Mouse (Mus musculus): ENCODE measurements at regions not wholly inside any gene's neighbourhood (a gene's known extent, or its start where the extent isn't known, plus 50 kb on each side); places are given as distances from the start of the nearest gene placed in this dataset.

- Histone ChIP-seq H3K9me3 (ENCODE audit: low read length) (no peaks in the 10 kb centered on the region), H3K27ac (ENCODE audit: low read depth, low read length) (no peak overlapping the region), H3K4me3 (ENCODE audit: low read depth, low read length) (no peak overlapping the region), H3K4me2 (ENCODE audit: low read depth) (no peak overlapping the region), H3K9ac (no peak overlapping the region), H3K27me3 (ENCODE audit: insufficient read depth, low read length) (no peaks in the 10 kb centered on the region), H3K36me3 (ENCODE audit: insufficient read depth) (no peaks in the 10 kb centered on the region), H3K4me1 (ENCODE audit: insufficient read depth) (no peaks in the 10 kb centered on the region)
- peak; percentile 62 for DNase-seq
- WGBS: 44% methylated on average over 4 of the region's 4 CpGs
- peak; percentile 51; the same call in 1 of the 2 replicates for ATAC-seq
- peak; percentile 65 for TF ChIP-seq CTCF (IDR thresholded peaks at IDR 0.05; ENCODE audit: low read depth)
Observed at GRCm38 (mm10) chr16:62562051-62562450, 224.6 kb downstream of the Nsun3 start.

- WGBS: 79% methylated on average over 2 of the region's 2 CpGs
- Histone ChIP-seq H3K4me3 (ENCODE audit: low read depth, low read length) (no peak overlapping the region), H3K9ac (no peak overlapping the region), H3K27me3 (ENCODE audit: insufficient read depth, low read length) (no peaks in the 10 kb centered on the region), H3K4me2 (ENCODE audit: low read depth) (no peak overlapping the region), H3K27ac (ENCODE audit: low read depth, low read length) (no peak overlapping the region), H3K9me3 (ENCODE audit: low read length) (no peaks in the 10 kb centered on the region), H3K36me3 (ENCODE audit: insufficient read depth) (no peaks in the 10 kb centered on the region), H3K4me1 (ENCODE audit: insufficient read depth) (no peaks in the 10 kb centered on the region)
- TF ChIP-seq CTCF (IDR thresholded peaks at IDR 0.05; ENCODE audit: low read depth): peak; percentile 47
- no peak for DNase-seq
- no peak for ATAC-seq
Observed at GRCm38 (mm10) chr16:62543156-62543555, 243.5 kb downstream of the Nsun3 start.

GRCm38 (mm10) chr16:62537730-62538479, 248.7 kb downstream of the Nsun3 start:
- Histone ChIP-seq H3K27ac (ENCODE audit: low read depth, low read length) (no peak overlapping the region), H3K4me2 (ENCODE audit: low read depth) (no peak overlapping the region), H3K4me1 (ENCODE audit: insufficient read depth) (no peaks in the 10 kb centered on the region), H3K27me3 (ENCODE audit: insufficient read depth, low read length) (no peaks in the 10 kb centered on the region), H3K9ac (no peak overlapping the region), H3K36me3 (ENCODE audit: insufficient read depth) (no peaks in the 10 kb centered on the region), H3K4me3 (ENCODE audit: low read depth, low read length) (no peak overlapping the region), H3K9me3 (ENCODE audit: low read length) (no peaks in the 10 kb centered on the region)
- TF ChIP-seq CTCF (IDR thresholded peaks at IDR 0.05; ENCODE audit: low read depth): no peak
- peak; percentile 15 for DNase-seq
- peak; percentile 85; the same call in 1 of the 2 replicates for ATAC-seq
- 38% methylated on average over 7 of the region's 7 CpGs for WGBS

GRCm38 (mm10) chr16:62509321-62509720, 277.3 kb downstream of the Nsun3 start:
- ATAC-seq (no peak), DNase-seq (no peak)
- no peak for TF ChIP-seq CTCF (IDR thresholded peaks at IDR 0.05; ENCODE audit: low read depth)
- WGBS: 70% methylated on average over 1 of the region's 1 CpGs
- Histone ChIP-seq H3K4me1 (ENCODE audit: insufficient read depth) (no peaks in the 10 kb centered on the region), H3K27ac (ENCODE audit: low read depth, low read length) (no peak overlapping the region), H3K9me3 (ENCODE audit: low read length) (no peaks in the 10 kb centered on the region), H3K4me2 (ENCODE audit: low read depth) (no peak overlapping the region), H3K36me3 (ENCODE audit: insufficient read depth) (no peaks in the 10 kb centered on the region), H3K9ac (no peak overlapping the region), H3K4me3 (ENCODE audit: low read depth, low read length) (no peak overlapping the region), H3K27me3 (ENCODE audit: insufficient read depth, low read length) (no peaks in the 10 kb centered on the region)

GRCm38 (mm10) chr16:62506725-62507482, 279.7 kb downstream of the Nsun3 start:
- Histone ChIP-seq H3K4me2 (ENCODE audit: low read depth) (no peak overlapping the region), H3K9ac (no peak overlapping the region), H3K9me3 (ENCODE audit: low read length) (no peaks in the 10 kb centered on the region), H3K27ac (ENCODE audit: low read depth, low read length) (no peak overlapping the region), H3K4me3 (ENCODE audit: low read depth, low read length) (no peak overlapping the region), H3K36me3 (ENCODE audit: insufficient read depth) (no peaks in the 10 kb centered on the region), H3K4me1 (ENCODE audit: insufficient read depth) (no peaks in the 10 kb centered on the region), H3K27me3 (ENCODE audit: insufficient read depth, low read length) (no peaks in the 10 kb centered on the region)
- peak; percentile 64 for TF ChIP-seq CTCF (IDR thresholded peaks at IDR 0.05; ENCODE audit: low read depth)
- ATAC-seq: no peak
- DNase-seq: no peak
- 69% methylated on average over 2 of the region's 2 CpGs for WGBS

GRCm38 (mm10) chr16:62500870-62501269, 285.7 kb downstream of the Nsun3 start:
- H3K4me1 ChIP-seq (ENCODE audit: insufficient read depth): no peaks in the 10 kb centered on the region
- WGBS: 70% methylated on average over 6 of the region's 6 CpGs
- H3K4me2 ChIP-seq (ENCODE audit: low read depth): no peak overlapping the region
- no peak for DNase-seq
- no peak overlapping the region for H3K27ac ChIP-seq (ENCODE audit: low read depth, low read length)
- no peaks in the 10 kb centered on the region for H3K9me3 ChIP-seq (ENCODE audit: low read length)
- H3K27me3 ChIP-seq (ENCODE audit: insufficient read depth, low read length): no peaks in the 10 kb centered on the region
- no peaks in the 10 kb centered on the region for H3K36me3 ChIP-seq (ENCODE audit: insufficient read depth)
- no peak for TF ChIP-seq CTCF (IDR thresholded peaks at IDR 0.05; ENCODE audit: low read depth)
- no peak overlapping the region for H3K9ac ChIP-seq
- no peak for ATAC-seq
- H3K4me3 ChIP-seq (ENCODE audit: low read depth, low read length): no peak overlapping the region

- H3K4me1 ChIP-seq (ENCODE audit: insufficient read depth): no peaks in the 10 kb centered on the region
- no peak overlapping the region for H3K27ac ChIP-seq (ENCODE audit: low read depth, low read length)
- no peaks in the 10 kb centered on the region for H3K27me3 ChIP-seq (ENCODE audit: insufficient read depth, low read length)
- no peak overlapping the region for H3K4me3 ChIP-seq (ENCODE audit: low read depth, low read length)
- TF ChIP-seq CTCF (IDR thresholded peaks at IDR 0.05; ENCODE audit: low read depth): peak; percentile 74
- no peaks in the 10 kb centered on the region for H3K9me3 ChIP-seq (ENCODE audit: low read length)
- H3K4me2 ChIP-seq (ENCODE audit: low read depth): no peak overlapping the region
- WGBS: 58% methylated on average over 6 of the region's 6 CpGs
- DNase-seq: peak; percentile 80
- H3K9ac ChIP-seq: no peak overlapping the region
- no peaks in the 10 kb centered on the region for H3K36me3 ChIP-seq (ENCODE audit: insufficient read depth)
- ATAC-seq: peak; percentile 73
Observed at GRCm38 (mm10) chr16:62500334-62500733, 286.3 kb downstream of the Nsun3 start.
